Mouse (Mus musculus) midbrain, embryonic 13.5 days (tissue): Measurements from ENCODE around the gene Ranbp1. TPM values are rescaled to one million over a fixed set of nuclear protein-coding genes. Genes with fewer than 3 reads are reported as not detected.
"Not testable (repeated sequence)": the region's sequence is repeated elsewhere in the genome, so short reads cannot be mapped to it uniquely, and the experiment has no call there.

ENCODE experiments used
- ATAC-seq: fragments of 200-750 bp; cut with Nextera tagmentation; 2 replicates; pipeline ENCODE4 v1.8.0; 2017; ENCODE audit warnings: mild to moderate bottlenecking, moderate TSS enrichment, moderate library complexity
- H3K27ac ChIP-seq: fragments of 300-500 bp; sonication (generic); 2 replicates; pipeline ENCODE4 v1.5.1; 2015; ENCODE audit warnings: inconsistent platforms, mild to moderate bottlenecking, moderate library complexity
- H3K27me3 ChIP-seq: fragments of 300-500 bp; sonication (generic); 2 replicates; pipeline ENCODE4 v1.6.1; 2015; ENCODE audit warnings: mild to moderate bottlenecking, inconsistent platforms
- H3K36me3 ChIP-seq: fragments of 300-500 bp; sonication (generic); 2 replicates; pipeline ENCODE4 v1.6.1; 2015; ENCODE audit warnings: mild to moderate bottlenecking, inconsistent platforms
- H3K4me1 ChIP-seq: fragments of 300-500 bp; sonication (generic); replicated peaks from 2 replicates; pipeline ENCODE4 v1.6.1; 2015; ENCODE audit warnings: inconsistent platforms
- H3K4me2 ChIP-seq: fragments of 300-500 bp; sonication (generic); replicated peaks from 2 replicates; pipeline ENCODE4 v1.6.1; 2015; ENCODE audit warnings: moderate library complexity, mild to moderate bottlenecking, inconsistent platforms
- H3K4me3 ChIP-seq: fragments of 300-500 bp; sonication (generic); replicated peaks from 2 replicates; pipeline ENCODE4 v1.5.1; 2015; ENCODE audit warnings: mild to moderate bottlenecking, inconsistent platforms
- H3K9ac ChIP-seq: fragments of 300-500 bp; sonication (generic); replicated peaks from 2 replicates; pipeline ENCODE4 v1.6.1; 2015; ENCODE audit warnings: mild to moderate bottlenecking, inconsistent platforms
- H3K9me3 ChIP-seq: fragments of 300-500 bp; sonication (generic); 2 replicates; pipeline ENCODE4 v1.6.1; 2016; ENCODE audit warnings: mild to moderate bottlenecking, inconsistent platforms
- WGBS: fragments of 180-500 bp; shearing (Covaris S2); methylation state at CpG from one replicate; pipeline ENCODE4 v1.1.7; 2015; 5-methylcytosine and 5-hydroxymethylcytosine counted together
- polyA plus RNA-seq: library from polyadenylated mRNA; unstranded; fragments of >200 nt; fragmentation: Nextera tagmentation; extraction: Ambion mirVana; gene quantifications from 2 replicates; pipeline ENCODE4 v1.2.1, GENCODE M21; 2015

Gene Ranbp1
- polyA plus RNA-seq, result 519 and 564 TPM in 2 replicates

DNA sequence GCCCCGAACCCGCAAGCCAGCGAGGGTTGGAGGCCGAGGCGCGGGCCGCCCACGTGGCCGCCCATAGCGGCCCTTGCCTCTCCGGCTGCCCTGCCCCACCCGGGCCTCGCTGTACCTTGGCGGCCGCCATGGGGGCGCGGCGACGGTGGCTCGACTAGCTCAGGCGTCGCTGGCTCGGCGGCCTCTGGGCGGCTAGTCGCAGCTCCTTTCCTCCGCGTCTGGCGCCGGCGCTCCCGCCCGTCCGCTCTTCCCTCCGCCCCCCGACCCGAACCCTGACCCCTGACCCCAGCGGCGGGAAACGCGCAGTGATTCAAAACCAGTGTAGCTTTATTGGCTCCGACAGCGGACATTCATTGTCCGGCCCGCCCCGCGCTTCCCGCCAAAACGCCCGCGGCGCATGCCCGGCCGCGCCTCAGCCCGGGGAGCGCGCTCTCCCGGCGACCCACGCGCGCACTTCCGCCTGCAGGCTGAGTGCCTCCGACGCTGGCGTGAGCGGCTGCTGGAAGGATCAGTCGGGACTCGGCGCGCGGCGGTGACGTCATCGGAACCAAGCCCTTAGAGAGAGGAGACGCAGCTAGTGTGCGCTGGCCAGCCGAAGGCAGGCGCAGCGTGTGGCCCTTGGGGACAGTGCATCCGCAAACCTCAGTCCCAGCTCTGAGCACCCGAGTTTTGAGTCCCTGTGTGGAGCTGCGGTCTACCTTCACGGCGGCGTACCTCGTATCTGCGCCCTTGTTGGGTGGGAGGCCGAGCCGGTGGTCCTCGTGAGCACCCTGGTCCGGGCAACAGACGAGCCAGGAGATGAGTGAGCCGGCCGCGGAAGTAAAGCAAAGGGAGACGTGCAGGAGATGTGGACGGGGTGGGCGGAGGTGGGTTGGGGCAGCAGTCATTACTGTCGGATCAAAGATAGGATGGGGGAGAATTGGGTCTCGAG is at the start of gene Ranbp1, which contains the start of gene Trmt2a:
Gene Ranbp1, minus strand, starts transcription at position 300 of the 931 bp plus-strand sequence.
Gene Trmt2a, plus strand, starts transcription at position 247 of the 931 bp plus-strand sequence.
- Histone ChIP-seq H3K4me1 (peaks cover 50% of the 10 kb centered on the region), H3K4me2 (peak within 1 kb of the TSS; percentile 90), H3K9me3 (no peaks in the 10 kb centered on the region), H3K27ac (peak within 1 kb of the TSS; percentile 89), H3K27me3 (no peaks in the 10 kb centered on the region), H3K36me3 (peaks cover 64% of the 10 kb centered on the region), H3K4me3 (peak within 1 kb of the TSS; percentile 94), H3K9ac (peak within 1 kb of the TSS; percentile 87)
- WGBS, result under 1% methylated on average over 102 of the region's 102 CpGs
- peak; percentile 97 for ATAC-seq

DNA sequence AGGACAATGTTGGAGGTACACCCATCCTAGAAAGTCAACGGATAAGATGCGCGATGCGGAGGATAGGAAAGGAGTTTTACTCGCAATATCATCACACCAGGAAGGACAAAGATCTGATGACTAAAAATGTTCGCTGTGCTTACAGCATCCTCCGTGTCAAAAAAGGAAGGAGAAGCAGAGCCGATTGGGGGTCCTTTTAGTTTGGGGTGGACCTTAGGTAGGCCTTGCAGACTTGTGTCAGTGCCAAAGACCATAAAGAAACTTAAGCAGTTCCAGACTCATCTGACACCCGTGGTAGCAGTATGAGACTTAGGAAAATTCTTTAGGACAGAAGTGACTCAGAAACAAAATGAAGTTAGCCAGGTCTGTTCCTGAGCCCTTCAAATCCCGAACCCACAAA is 41.1 kb upstream of the Ranbp1 start:
- H3K36me3 ChIP-seq, H3K9me3 ChIP-seq, H3K27me3 ChIP-seq, ATAC-seq: not testable (repeated sequence)
- Histone ChIP-seq H3K4me1 (peaks cover 35% of the 10 kb centered on the region), H3K4me3 (peak overlapping the region; percentile 98), H3K9ac (peak overlapping the region; percentile 36; the same call in 1 of the 2 replicates), H3K27ac (peak overlapping the region; percentile 30; the same call in 1 of the 2 replicates), H3K4me2 (peak overlapping the region; percentile 99)
- 6% methylated on average over 10 of the region's 10 CpGs for WGBS

DNA sequence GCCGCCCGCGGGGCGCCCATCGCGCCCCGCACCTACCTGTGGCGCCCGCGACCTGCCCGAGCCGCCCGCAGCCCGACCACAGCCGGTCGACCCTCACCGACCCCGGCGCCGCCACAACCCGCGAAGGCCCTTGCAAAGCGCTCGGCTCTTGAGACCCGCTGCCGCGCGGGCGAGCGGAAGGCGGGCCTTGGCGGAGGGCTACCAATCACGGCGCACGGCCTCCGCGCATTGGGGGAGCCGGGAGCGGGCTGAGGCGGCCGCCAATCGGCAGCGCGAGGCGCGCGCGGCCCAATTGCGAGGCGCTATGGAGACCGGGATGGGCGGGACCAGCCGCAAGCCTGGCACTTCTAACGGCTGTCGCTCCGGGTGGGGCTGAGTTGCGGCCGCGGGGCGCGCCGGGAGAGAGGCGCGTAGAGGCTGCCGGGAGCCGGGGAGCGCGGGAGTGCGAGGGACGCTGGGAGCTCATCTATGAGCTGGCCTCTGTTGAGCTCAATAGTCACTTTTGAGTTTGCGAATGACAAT is 40.6 kb upstream of the Ranbp1 start, which contains the start of gene Dgcr8:
Gene Dgcr8, minus strand, starts transcription at position 180 of the 522 bp plus-strand sequence.
- Histone ChIP-seq H3K4me3 (peak within 1 kb of the TSS; percentile 98), H3K4me2 (peak within 1 kb of the TSS; percentile 99), H3K27ac (peak within 1 kb of the TSS; percentile 84), H3K9ac (peak within 1 kb of the TSS; percentile 98), H3K27me3 (no peaks in the 10 kb centered on the region), H3K9me3 (no peaks in the 10 kb centered on the region), H3K4me1 (peaks cover 35% of the 10 kb centered on the region), H3K36me3 (peaks cover 13% of the 10 kb centered on the region)
- ATAC-seq, result peak; percentile 100
- WGBS, result 0% methylated on average over 68 of the region's 71 CpGs

DNA sequence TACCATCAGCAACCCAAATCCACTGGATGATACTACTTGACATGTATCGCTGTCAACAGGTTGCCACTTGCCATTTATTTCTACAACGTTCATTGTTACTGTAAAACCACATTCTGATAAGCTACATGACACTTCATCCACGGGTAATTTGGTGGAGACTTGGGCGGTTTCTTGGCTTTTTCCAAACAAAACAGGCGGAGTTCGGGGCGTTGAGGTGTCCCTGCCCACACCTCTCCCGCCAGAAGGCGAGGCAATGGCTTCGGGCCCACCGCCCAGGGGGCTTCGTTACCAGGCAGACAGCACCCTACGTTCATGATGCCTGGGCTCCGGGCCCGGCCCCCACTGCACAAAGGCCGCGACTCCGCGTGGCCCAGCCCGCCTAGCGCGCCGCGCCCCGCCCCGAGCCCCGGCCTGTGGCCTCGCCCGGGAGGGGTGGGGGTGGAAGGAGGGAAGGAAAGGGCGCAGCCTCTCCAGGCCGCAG is 40.1 kb upstream of the Ranbp1 start:
- H3K27me3 ChIP-seq, result no peaks in the 10 kb centered on the region
- peak; percentile 86 for ATAC-seq
- H3K4me1 ChIP-seq, result peaks cover 35% of the 10 kb centered on the region
- H3K9me3 ChIP-seq, result no peaks in the 10 kb centered on the region
- peak overlapping the region; percentile 84 for H3K27ac ChIP-seq
- H3K36me3 ChIP-seq, result peaks cover 18% of the 10 kb centered on the region
- H3K9ac ChIP-seq, result peak overlapping the region; percentile 98
- WGBS, result under 1% methylated on average over 30 of the region's 31 CpGs
- peak overlapping the region; percentile 99 for H3K4me2 ChIP-seq
- H3K4me3 ChIP-seq, result peak overlapping the region; percentile 98

DNA sequence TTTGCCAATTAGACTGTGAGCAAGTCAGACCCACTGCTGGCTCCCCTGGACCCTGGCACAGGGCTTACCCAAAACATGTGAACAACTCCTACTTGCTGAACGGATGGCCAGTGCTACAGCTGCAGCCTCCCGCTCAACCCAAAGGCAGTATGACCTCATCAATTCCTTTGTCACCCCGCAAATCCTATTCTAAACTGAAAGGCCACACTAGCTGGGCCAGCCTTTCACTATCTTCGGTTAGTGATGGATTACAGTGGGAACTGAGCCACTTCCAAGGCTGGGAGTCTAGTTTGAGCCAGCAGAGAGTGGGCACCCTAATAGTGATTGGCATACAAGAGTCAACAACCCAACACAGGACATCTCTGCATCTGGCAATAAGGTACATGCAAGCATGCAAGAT is 39.6 kb upstream of the Ranbp1 start:
- ATAC-seq, result no peak
- H3K27me3 ChIP-seq, result no peaks in the 10 kb centered on the region
- peaks cover 22% of the 10 kb centered on the region for H3K36me3 ChIP-seq
- H3K4me2 ChIP-seq, result peak overlapping the region; percentile 99
- peak overlapping the region; percentile 98 for H3K4me3 ChIP-seq
- H3K27ac ChIP-seq, result peak overlapping the region; percentile 84; the same call in 1 of the 2 replicates
- H3K4me1 ChIP-seq, result peaks cover 35% of the 10 kb centered on the region
- H3K9ac ChIP-seq, result peak overlapping the region; percentile 98
- no peaks in the 10 kb centered on the region for H3K9me3 ChIP-seq
- WGBS, result under 1% methylated on average over 4 of the region's 4 CpGs

DNA sequence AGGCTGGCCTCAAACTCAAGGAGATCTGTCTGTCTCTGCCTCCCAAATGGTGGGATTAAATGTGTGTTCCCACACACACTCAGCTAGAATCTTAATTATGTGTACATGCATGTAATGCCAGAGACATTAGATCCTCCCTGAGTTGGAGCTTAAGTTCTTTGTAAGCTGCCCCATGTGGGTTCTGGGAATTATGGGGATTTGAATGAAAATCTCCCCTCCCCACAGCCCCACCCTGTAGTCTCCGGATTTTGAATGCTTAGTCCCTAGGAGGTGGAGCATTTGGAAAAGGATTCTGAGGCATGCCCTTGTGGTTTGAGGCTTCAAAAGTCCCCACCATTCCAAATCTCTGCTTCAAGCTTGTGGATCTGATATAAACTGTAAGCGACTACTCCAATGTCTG is 26.6 kb upstream of the Ranbp1 start:
- Histone ChIP-seq H3K27ac (no peak overlapping the region), H3K27me3 (no peaks in the 10 kb centered on the region), H3K9me3 (no peaks in the 10 kb centered on the region), H3K9ac (no peak overlapping the region), H3K4me3 (no peak overlapping the region), H3K4me2 (no peak overlapping the region), H3K4me1 (no peaks in the 10 kb centered on the region), H3K36me3 (peaks cover 90% of the 10 kb centered on the region)
- ATAC-seq, result no peak
- WGBS, result 68% methylated on average over 2 of the region's 2 CpGs

DNA sequence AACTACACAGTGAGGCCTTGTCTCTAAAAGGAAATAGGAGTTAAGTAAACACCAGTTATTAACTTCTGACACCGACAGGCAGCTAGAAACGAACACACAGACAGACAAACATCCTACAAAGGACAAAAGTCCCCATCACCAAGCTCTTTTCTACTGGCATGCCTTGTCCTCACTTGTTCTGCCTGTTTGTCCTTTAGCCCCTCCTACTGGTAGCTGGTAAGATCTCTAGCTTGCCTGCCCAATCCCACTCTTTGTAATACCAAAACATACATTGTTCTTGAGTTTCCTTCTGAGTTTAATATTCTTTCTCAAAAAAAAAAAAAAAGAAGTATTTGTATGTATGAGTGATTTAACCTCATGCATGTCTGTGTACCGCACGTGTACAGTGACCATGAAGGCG is 19.6 kb upstream of the Ranbp1 start:
- Histone ChIP-seq H3K4me3 (no peak overlapping the region), H3K9ac (no peak overlapping the region), H3K4me1 (no peaks in the 10 kb centered on the region), H3K27ac (no peak overlapping the region), H3K9me3 (no peaks in the 10 kb centered on the region), H3K4me2 (no peak overlapping the region), H3K36me3 (peaks cover 87% of the 10 kb centered on the region), H3K27me3 (no peaks in the 10 kb centered on the region)
- no peak for ATAC-seq
- 92% methylated on average over 5 of the region's 5 CpGs for WGBS

DNA sequence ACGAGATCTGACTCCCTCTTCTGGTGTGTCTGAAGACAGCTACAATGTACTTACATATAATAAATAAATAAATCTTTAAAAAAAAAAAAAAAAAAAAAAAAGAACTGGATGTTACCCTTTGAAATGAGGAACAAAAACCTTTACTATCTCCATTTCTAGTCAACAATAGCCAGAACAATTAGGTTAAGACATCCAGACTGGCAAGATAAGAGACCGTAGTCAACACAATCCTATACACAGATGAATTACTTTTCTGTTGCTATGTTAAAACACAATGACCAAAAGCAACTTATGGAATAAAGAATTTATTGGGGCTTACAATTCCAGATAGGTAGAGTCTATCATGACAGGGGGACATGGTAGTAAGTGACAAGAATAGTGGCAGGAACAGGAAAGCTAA is 16.5 kb upstream of the Ranbp1 start:
- no peaks in the 10 kb centered on the region for H3K4me1 ChIP-seq

DNA sequence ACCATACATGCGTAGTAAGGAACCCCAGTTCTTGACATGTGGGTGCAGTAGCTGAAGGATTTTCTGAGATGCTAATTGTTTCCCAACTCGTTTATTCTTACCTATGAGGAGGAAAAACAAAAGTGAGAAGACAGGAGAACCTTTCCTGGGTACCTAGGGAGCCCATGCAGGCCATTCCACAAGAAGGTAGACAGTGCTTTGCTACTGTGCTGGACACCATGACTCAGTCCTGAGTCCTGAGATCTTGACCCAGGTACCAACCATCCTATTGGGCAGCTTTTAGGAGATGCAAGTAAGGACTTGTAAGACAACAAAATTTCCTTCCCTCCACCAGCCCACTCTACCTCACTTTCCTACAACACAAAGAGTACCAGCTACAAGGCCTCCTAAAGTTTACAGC is 9.7 kb upstream of the Ranbp1 start, which contains the start of gene Gm49776:
Gene Gm49776, minus strand, starts transcription at position 101 of the 400 bp plus-strand sequence.
- Histone ChIP-seq H3K27ac (no peak within 1 kb of the TSS), H3K9me3 (no peaks in the 10 kb centered on the region), H3K27me3 (no peaks in the 10 kb centered on the region), H3K4me1 (no peaks in the 10 kb centered on the region), H3K4me2 (no peak within 1 kb of the TSS), H3K36me3 (peaks cover 90% of the 10 kb centered on the region), H3K4me3 (no peak within 1 kb of the TSS), H3K9ac (no peak within 1 kb of the TSS)
- no peak for ATAC-seq
- 95% methylated on average over 2 of the region's 2 CpGs for WGBS

More for the DNA sequence above, 16.5 kb upstream of the Ranbp1 start:
- Histone ChIP-seq H3K27ac (no peak overlapping the region), H3K9me3 (no peaks in the 10 kb centered on the region), H3K27me3 (no peaks in the 10 kb centered on the region), H3K4me2 (no peak overlapping the region), H3K9ac (no peak overlapping the region), H3K36me3 (peaks cover 85% of the 10 kb centered on the region), H3K4me3 (no peak overlapping the region)
- 87% methylated on average over 2 of the region's 2 CpGs for WGBS
- no peak for ATAC-seq

DNA sequence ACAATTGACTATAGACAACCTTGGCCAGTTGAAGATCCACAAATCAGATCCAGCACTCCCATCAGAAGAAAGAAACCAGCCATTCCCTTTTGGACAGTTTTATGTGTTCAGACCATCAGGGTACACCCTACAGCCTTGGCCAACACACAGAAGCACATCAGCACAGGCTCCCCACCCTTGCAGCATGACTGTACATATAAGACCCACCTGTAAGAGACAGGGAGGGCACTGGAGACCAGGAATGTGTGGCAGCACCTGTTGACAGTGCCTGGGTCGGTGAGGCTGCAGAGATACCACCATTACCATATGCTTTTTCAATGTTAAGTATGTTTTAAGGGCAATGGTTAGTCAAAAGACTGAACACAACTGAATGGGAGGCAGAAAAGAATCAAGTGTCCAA is 5.3 kb upstream of the Ranbp1 start:
- no peaks in the 10 kb centered on the region for H3K9me3 ChIP-seq
- H3K36me3 ChIP-seq, result peaks cover 83% of the 10 kb centered on the region
- H3K9ac ChIP-seq, result no peak overlapping the region
- H3K4me1 ChIP-seq, result peaks cover 27% of the 10 kb centered on the region
- WGBS, result 82% methylated on average over 1 of the region's 1 CpGs
- no peak for ATAC-seq
- H3K4me3 ChIP-seq, result no peak overlapping the region
- no peak overlapping the region for H3K27ac ChIP-seq
- H3K27me3 ChIP-seq, result no peaks in the 10 kb centered on the region
- no peak overlapping the region for H3K4me2 ChIP-seq

DNA sequence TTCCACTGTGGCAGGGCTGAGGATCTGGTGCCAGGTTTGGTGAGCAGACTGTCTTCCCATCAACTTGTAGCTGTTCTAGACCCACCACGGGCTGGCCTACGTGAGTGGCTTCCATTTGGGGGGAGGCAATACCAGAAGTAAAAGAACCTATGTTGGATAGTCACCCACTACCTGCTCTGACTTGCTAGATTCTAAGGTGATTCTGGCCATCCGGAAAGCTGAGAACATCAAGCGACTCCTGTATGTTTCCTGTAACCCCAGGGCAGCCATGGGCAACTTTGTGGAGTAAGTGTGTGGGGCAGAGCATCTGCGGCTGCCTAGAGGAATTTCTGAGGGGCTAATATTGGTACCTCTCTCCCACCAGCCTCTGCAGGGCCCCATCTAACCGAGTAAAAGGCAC is 4.2 kb upstream of the Ranbp1 start:
- peaks cover 27% of the 10 kb centered on the region for H3K4me1 ChIP-seq
- no peaks in the 10 kb centered on the region for H3K27me3 ChIP-seq
- H3K9me3 ChIP-seq, result no peaks in the 10 kb centered on the region
- no peak overlapping the region for H3K9ac ChIP-seq
- 87% methylated on average over 6 of the region's 6 CpGs for WGBS
- no peak overlapping the region for H3K4me3 ChIP-seq
- ATAC-seq, result no peak
- H3K4me2 ChIP-seq, result no peak overlapping the region
- no peak overlapping the region for H3K27ac ChIP-seq
- peaks cover 73% of the 10 kb centered on the region for H3K36me3 ChIP-seq
